Mouse (Mus musculus) forebrain, embryonic 15.5 days (tissue): ENCODE results near the gene Ank3. TPM values are rescaled to one million over a fixed set of nuclear protein-coding genes. Genes with fewer than 3 reads are reported as not detected.
A peak's percentile ranks its signal among the peaks of the same experiment; 100 is the strongest.

Source experiments
- ATAC-seq: fragments of 200-750 bp; cut with Nextera tagmentation; replicated peaks from 2 replicates; pipeline ENCODE4 v1.8.0; 2017; ENCODE audit warnings: mild to moderate bottlenecking, moderate TSS enrichment, moderate library complexity
- H3K27ac ChIP-seq: fragments of 300-500 bp; sonication (generic); replicated peaks from 2 replicates; pipeline ENCODE4 v1.5.1; 2015; ENCODE audit warnings: mild to moderate bottlenecking, inconsistent platforms
- H3K27me3 ChIP-seq: fragments of 300-500 bp; sonication (generic); 2 replicates; pipeline ENCODE4 v1.6.1; 2015; ENCODE audit warnings: inconsistent platforms
- H3K36me3 ChIP-seq: fragments of 300-500 bp; sonication (generic); 2 replicates; pipeline ENCODE4 v1.6.1; 2015; ENCODE audit warnings: mild to moderate bottlenecking, inconsistent platforms
- H3K4me1 ChIP-seq: fragments of 300-500 bp; sonication (generic); 2 replicates; pipeline ENCODE4 v1.6.1; 2015; ENCODE audit warnings: inconsistent platforms
- H3K4me2 ChIP-seq: fragments of 300-500 bp; sonication (generic); replicated peaks from 2 replicates; pipeline ENCODE4 v1.6.1; 2015; ENCODE audit warnings: mild to moderate bottlenecking, inconsistent platforms
- H3K4me3 ChIP-seq: fragments of 300-500 bp; sonication (generic); 2 replicates; pipeline ENCODE4 v1.5.1; 2015; ENCODE audit warnings: mild to moderate bottlenecking, inconsistent platforms
- H3K9ac ChIP-seq: fragments of 300-500 bp; sonication (generic); replicated peaks from 2 replicates; pipeline ENCODE4 v1.6.1; 2015; ENCODE audit warnings: mild to moderate bottlenecking, inconsistent platforms
- H3K9me3 ChIP-seq: fragments of 300-500 bp; sonication (generic); 2 replicates; pipeline ENCODE4 v1.6.1; 2016; ENCODE audit warnings: inconsistent platforms
- WGBS: fragments of 180-500 bp; shearing (Covaris S2); methylation state at CpG from one replicate; pipeline ENCODE4 v1.1.7; 2015; ENCODE audit warnings: mixed read lengths; 5-methylcytosine and 5-hydroxymethylcytosine counted together
- polyA plus RNA-seq: library from polyadenylated mRNA; unstranded; fragments of >200 nt; fragmentation: Nextera tagmentation; extraction: Ambion mirVana; gene quantifications from 2 replicates; pipeline ENCODE4 v1.2.1, GENCODE M21; 2015

Ank3 gene
- polyA plus RNA-seq, 1 experiment from 2014 or later, result 91.2 TPM

DNA sequence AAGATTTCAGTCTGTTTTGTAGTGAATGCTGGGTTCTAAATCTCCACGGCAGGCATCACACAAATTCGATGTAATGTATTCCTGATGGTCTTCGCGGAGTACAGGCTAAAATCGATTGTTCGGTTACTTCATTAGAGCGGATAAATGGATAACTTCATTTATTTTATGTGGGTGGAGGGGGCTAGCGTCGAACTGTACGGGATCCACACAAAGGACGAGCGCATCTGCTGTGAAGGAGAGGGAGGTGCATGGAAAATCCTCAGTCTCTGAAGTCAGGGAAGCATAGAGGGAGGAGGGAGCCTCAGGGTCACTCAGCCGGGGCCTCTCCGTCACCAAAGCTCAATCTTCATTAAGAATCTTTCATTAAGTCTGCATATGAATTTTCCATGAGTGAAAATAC, 326.5 kb downstream of the Ank3 start:
- Histone ChIP-seq H3K36me3 (no peaks in the 10 kb centered on the region), H3K4me2 (no peak overlapping the region), H3K27ac (0 out of 2 replicates have a peak overlapping the region, but pooled peaks have one; percentile 1), H3K4me3 (no peak overlapping the region), H3K27me3 (no peaks in the 10 kb centered on the region), H3K9ac (no peak overlapping the region), H3K9me3 (no peaks in the 10 kb centered on the region), H3K4me1 (peaks cover 28% of the 10 kb centered on the region)
- no peak for ATAC-seq
- WGBS, result 79% methylated on average over 14 of the region's 14 CpGs

DNA sequence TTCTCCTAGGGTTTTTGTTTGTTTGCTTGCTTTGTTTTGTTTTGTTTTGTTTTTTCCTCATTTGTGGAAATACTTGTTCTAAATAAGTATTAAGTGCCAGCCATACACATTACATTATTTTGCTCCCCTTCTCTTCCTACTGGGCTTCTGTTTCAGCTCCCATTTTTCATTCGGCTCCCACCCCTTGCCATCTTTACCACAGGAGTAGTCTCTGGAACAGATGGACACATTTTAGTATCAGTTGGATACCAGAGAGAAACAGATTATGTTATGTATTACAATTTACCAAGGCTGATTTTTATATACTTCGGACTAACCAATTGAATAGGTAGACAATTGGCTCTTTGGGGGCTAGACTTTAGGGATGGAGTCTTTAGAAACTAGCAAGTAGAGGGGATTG, 327.7 kb downstream of the Ank3 start:
- H3K4me2 ChIP-seq, result no peak overlapping the region
- H3K27ac ChIP-seq, result no peak overlapping the region; the same call in 1 of the 2 replicates
- ATAC-seq, result no peak
- 63% methylated on average over 2 of the region's 2 CpGs for WGBS
- no peaks in the 10 kb centered on the region for H3K36me3 ChIP-seq
- H3K4me1 ChIP-seq, result peaks cover 28% of the 10 kb centered on the region
- no peaks in the 10 kb centered on the region for H3K27me3 ChIP-seq
- H3K9ac ChIP-seq, result no peak overlapping the region
- H3K9me3 ChIP-seq, result no peaks in the 10 kb centered on the region
- no peak overlapping the region for H3K4me3 ChIP-seq

DNA sequence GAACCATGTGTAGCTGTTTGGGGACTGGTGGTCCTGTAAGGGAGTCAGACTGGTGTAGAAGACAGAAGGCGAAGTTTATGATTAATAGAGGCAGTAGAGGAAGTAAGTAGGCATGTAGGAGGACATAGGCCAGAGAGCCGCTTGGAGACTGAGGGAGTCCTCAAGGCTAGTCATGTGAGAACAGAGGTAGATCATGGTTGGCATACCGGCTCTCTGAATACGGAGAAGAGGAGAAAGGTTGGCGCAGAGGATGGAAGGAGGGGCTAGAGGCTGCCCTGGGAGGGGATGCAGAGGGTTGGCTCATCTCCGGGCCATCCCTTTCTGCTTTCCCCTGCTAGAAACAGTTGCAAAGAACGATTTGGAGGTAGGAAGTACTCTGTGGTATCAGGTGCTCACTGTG, 328.2 kb downstream of the Ank3 start:
- H3K4me1 ChIP-seq, result peaks cover 33% of the 10 kb centered on the region
- no peak overlapping the region for H3K9ac ChIP-seq
- 86% methylated on average over 7 of the region's 7 CpGs for WGBS
- H3K27me3 ChIP-seq, result no peaks in the 10 kb centered on the region
- no peak overlapping the region; the same call in 1 of the 2 replicates for H3K27ac ChIP-seq
- no peaks in the 10 kb centered on the region for H3K36me3 ChIP-seq
- H3K4me2 ChIP-seq, result no peak overlapping the region
- ATAC-seq, result no peak
- no peak overlapping the region for H3K4me3 ChIP-seq
- no peaks in the 10 kb centered on the region for H3K9me3 ChIP-seq

DNA sequence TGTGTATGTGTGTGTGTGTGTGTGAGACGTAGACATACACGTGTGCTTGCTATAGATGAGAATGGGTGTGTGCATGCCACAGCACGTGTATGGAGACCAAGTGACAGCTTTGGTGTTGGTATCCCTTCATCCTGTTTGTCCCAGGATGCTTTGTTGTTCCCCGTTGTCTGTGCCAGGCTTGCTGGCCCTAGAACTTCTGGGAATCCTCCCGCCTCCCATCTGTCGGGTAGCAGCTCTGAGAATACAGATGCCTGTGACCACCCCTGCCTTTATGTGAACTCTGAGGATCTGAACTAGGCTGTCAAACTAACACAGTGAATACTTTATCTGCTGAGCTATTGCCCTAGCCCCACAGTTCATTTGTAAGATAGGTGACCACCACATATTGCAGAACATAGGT, 330.3 kb downstream of the Ank3 start:
- Histone ChIP-seq H3K9me3 (no peaks in the 10 kb centered on the region), H3K27me3 (no peaks in the 10 kb centered on the region), H3K27ac (no peak overlapping the region), H3K9ac (no peak overlapping the region), H3K36me3 (no peaks in the 10 kb centered on the region), H3K4me3 (no peak overlapping the region), H3K4me1 (peaks cover 40% of the 10 kb centered on the region), H3K4me2 (no peak overlapping the region)
- ATAC-seq, result no peak
- WGBS, result 64% methylated on average over 6 of the region's 6 CpGs

DNA sequence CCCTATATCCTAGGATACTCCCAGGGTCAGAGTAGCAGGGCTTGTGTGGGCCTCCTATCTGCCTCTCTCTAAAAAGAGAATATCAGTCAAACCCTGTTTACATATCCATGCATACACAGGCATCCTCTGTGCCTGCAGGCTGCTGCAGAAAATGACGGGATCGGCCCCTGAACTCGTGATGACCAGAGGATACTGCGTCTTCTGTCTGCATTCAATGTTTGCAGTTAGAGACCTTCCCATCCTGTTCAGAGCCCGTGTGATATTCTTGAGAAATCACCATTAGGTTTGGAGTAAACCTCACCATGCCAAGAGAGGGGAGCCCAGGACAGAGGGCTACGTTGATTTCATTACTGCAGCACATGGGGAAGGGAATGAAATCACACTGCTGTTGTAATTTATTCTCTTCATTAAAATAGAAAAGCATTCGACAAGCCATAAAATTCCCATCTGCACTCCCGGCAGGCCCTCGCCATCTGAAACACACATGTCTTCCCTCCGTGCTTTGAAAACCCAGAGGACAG, 331.8 kb downstream of the Ank3 start:
- 42% methylated on average over 10 of the region's 10 CpGs for WGBS

DNA sequence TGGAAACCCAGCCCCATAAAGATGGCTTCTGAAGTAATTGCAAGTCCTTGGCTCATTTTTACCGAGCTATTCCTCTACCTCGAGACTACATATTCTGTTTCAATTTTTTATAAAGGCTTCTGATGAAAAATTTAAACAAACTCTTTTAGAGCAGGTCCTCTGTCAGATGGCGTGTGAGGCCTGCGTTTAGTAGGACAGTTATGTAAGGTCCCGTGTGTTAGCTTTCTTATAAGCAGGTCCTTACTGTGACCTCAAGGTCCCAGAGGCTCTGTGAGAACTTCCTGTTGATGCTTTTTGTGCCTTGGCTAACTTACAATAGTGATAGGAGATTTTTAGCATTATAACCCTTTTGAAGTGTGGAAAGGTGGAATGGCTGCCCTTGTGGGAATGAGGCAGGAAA, 332.8 kb downstream of the Ank3 start:
- no peak overlapping the region for H3K4me3 ChIP-seq
- H3K36me3 ChIP-seq, result no peaks in the 10 kb centered on the region
- WGBS, result 76% methylated on average over 5 of the region's 5 CpGs
- H3K27ac ChIP-seq, result peak overlapping the region; percentile 86
- H3K9ac ChIP-seq, result no peak overlapping the region
- H3K27me3 ChIP-seq, result no peaks in the 10 kb centered on the region
- H3K4me2 ChIP-seq, result no peak overlapping the region
- no peak for ATAC-seq
- H3K4me1 ChIP-seq, result peaks cover 36% of the 10 kb centered on the region
- no peaks in the 10 kb centered on the region for H3K9me3 ChIP-seq

More for the DNA sequence above, 331.8 kb downstream of the Ank3 start:
- H3K4me3 ChIP-seq, result no peak overlapping the region
- no peaks in the 10 kb centered on the region for H3K36me3 ChIP-seq
- H3K9me3 ChIP-seq, result no peaks in the 10 kb centered on the region
- peaks cover 36% of the 10 kb centered on the region for H3K4me1 ChIP-seq
- H3K4me2 ChIP-seq, result no peak overlapping the region
- peak; percentile 78 for ATAC-seq
- peak overlapping the region; percentile 86 for H3K27ac ChIP-seq
- no peak overlapping the region for H3K9ac ChIP-seq
- H3K27me3 ChIP-seq, result no peaks in the 10 kb centered on the region

DNA sequence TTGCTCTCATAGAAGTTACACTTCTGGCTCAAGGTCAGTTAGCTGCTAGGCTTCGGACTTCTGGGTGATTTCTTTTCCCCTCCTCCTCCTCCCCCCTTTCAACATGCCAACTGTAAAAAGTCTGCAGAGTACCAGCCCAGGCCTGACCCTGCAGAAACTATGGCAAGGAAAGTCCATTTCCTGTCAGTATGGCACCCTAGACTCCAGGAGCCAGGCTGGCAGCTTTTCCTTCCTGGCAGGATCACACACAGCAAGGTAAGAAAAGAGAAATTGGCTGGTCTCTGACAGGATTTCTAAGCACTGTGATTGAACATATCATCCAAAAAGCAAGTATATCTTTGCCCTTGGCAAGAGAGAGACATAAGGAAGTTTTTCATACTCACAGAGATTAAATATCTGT, 333.3 kb downstream of the Ank3 start:
- no peak overlapping the region for H3K9ac ChIP-seq

GRCm38 (mm10) chr10:69736241-69736640, 337.7 kb downstream of the Ank3 start:
- Histone ChIP-seq H3K27ac (no peak overlapping the region), H3K27me3 (no peaks in the 10 kb centered on the region), H3K4me2 (no peak overlapping the region), H3K9ac (no peak overlapping the region), H3K36me3 (no peaks in the 10 kb centered on the region), H3K4me1 (peaks cover 13% of the 10 kb centered on the region), H3K4me3 (no peak overlapping the region), H3K9me3 (no peaks in the 10 kb centered on the region)
- ATAC-seq, result 0 out of 2 replicates have a peak, but pooled peaks have one; percentile 16
- 65% methylated on average over 7 of the region's 7 CpGs for WGBS

More for the DNA sequence above, 333.3 kb downstream of the Ank3 start:
- Histone ChIP-seq H3K9me3 (no peaks in the 10 kb centered on the region), H3K4me2 (no peak overlapping the region), H3K4me1 (peaks cover 36% of the 10 kb centered on the region), H3K27me3 (no peaks in the 10 kb centered on the region), H3K4me3 (no peak overlapping the region), H3K27ac (peak overlapping the region; percentile 86), H3K36me3 (no peaks in the 10 kb centered on the region)
- 76% methylated on average over 1 of the region's 1 CpGs for WGBS
- ATAC-seq, result no peak

GRCm38 (mm10) chr10:69738741-69739271, 340.2 kb downstream of the Ank3 start:
- ATAC-seq, result no peak
- no peak overlapping the region for H3K4me3 ChIP-seq
- H3K9me3 ChIP-seq, result no peaks in the 10 kb centered on the region
- H3K27me3 ChIP-seq, result no peaks in the 10 kb centered on the region
- H3K27ac ChIP-seq, result no peak overlapping the region
- no peak overlapping the region for H3K4me2 ChIP-seq
- 75% methylated on average over 5 of the region's 5 CpGs for WGBS
- no peak overlapping the region for H3K9ac ChIP-seq
- H3K4me1 ChIP-seq, result peaks cover 7% of the 10 kb centered on the region
- H3K36me3 ChIP-seq, result no peaks in the 10 kb centered on the region

- no peak for ATAC-seq
- H3K4me3 ChIP-seq, result no peak overlapping the region
- no peak overlapping the region for H3K9ac ChIP-seq
- H3K9me3 ChIP-seq, result no peaks in the 10 kb centered on the region
- H3K4me1 ChIP-seq, result peaks cover 35% of the 10 kb centered on the region
- no peak overlapping the region for H3K27ac ChIP-seq
- no peak overlapping the region for H3K4me2 ChIP-seq
- 82% methylated on average over 3 of the region's 3 CpGs for WGBS
- H3K36me3 ChIP-seq, result no peaks in the 10 kb centered on the region
- no peaks in the 10 kb centered on the region for H3K27me3 ChIP-seq
These were observed 344.0 kb downstream of the Ank3 start for GRCm38 (mm10) chr10:69742528-69742927.

DNA sequence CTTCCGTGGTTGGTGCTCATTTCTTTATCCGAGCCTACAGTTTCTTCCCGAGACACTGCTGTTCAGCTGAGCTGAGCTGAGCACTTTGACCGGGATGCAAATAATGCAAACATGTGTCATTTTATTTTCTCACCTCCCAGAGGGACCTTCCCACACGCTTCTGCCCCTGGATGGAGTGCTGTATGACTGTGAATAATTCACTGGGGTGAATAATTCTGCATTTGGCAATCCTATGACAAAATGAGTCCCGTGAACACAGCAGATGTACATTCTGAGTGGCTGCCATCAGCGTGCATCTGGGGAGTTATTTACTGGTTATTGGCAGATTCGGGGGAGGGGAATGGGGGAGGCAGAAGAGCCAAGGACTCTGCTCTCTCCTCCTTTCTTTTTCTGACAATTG, 345.6 kb downstream of the Ank3 start:
- H3K9me3 ChIP-seq, result no peaks in the 10 kb centered on the region
- no peak overlapping the region for H3K4me3 ChIP-seq
- peaks cover 35% of the 10 kb centered on the region for H3K4me1 ChIP-seq
- no peaks in the 10 kb centered on the region for H3K36me3 ChIP-seq
- peak overlapping the region; percentile 81 for H3K27ac ChIP-seq
- peak; percentile 85 for ATAC-seq
- 0 out of 2 replicates have a peak overlapping the region, but pooled peaks have one; percentile 5 for H3K4me2 ChIP-seq
- 31% methylated on average over 8 of the region's 8 CpGs for WGBS
- H3K27me3 ChIP-seq, result no peaks in the 10 kb centered on the region
- H3K9ac ChIP-seq, result no peak overlapping the region

- Histone ChIP-seq H3K27ac (peak overlapping the region; percentile 81), H3K27me3 (no peaks in the 10 kb centered on the region), H3K4me1 (peaks cover 40% of the 10 kb centered on the region), H3K36me3 (no peaks in the 10 kb centered on the region), H3K9me3 (no peaks in the 10 kb centered on the region), H3K9ac (no peak overlapping the region), H3K4me2 (no peak overlapping the region), H3K4me3 (no peak overlapping the region)
- 69% methylated on average over 5 of the region's 5 CpGs for WGBS
- ATAC-seq, result 0 out of 2 replicates have a peak, but pooled peaks have one; percentile 10
These were observed 346.3 kb downstream of the Ank3 start for GRCm38 (mm10) chr10:69744871-69745270.

GRCm38 (mm10) chr10:69746322-69746721, 347.7 kb downstream of the Ank3 start:
- no peak for ATAC-seq
- H3K4me1 ChIP-seq, result peaks cover 40% of the 10 kb centered on the region

More at GRCm38 (mm10) chr10:69746322-69746721, 347.7 kb downstream of the Ank3 start:
- H3K27me3 ChIP-seq, result no peaks in the 10 kb centered on the region
- no peak overlapping the region for H3K4me3 ChIP-seq
- 56% methylated on average over 8 of the region's 8 CpGs for WGBS
- H3K9me3 ChIP-seq, result no peaks in the 10 kb centered on the region
- no peaks in the 10 kb centered on the region for H3K36me3 ChIP-seq
- no peak overlapping the region for H3K4me2 ChIP-seq
- H3K27ac ChIP-seq, result peak overlapping the region; percentile 62
- H3K9ac ChIP-seq, result no peak overlapping the region
